Mouse (Mus musculus): Measurements from ENCODE around the gene Bad. TPM values are rescaled to one million over a fixed set of nuclear protein-coding genes. Genes with fewer than 3 reads are reported as not detected.
A peak's percentile ranks its signal among the peaks of the same experiment; 100 is the strongest.
"Not testable (repeated sequence)": the region's sequence is repeated elsewhere in the genome, so short reads cannot be mapped to it uniquely, and the experiment has no call there.

Bad gene
- polyA plus RNA-seq, 2 experiments = 22.8 to 25.7 TPM

DNA sequence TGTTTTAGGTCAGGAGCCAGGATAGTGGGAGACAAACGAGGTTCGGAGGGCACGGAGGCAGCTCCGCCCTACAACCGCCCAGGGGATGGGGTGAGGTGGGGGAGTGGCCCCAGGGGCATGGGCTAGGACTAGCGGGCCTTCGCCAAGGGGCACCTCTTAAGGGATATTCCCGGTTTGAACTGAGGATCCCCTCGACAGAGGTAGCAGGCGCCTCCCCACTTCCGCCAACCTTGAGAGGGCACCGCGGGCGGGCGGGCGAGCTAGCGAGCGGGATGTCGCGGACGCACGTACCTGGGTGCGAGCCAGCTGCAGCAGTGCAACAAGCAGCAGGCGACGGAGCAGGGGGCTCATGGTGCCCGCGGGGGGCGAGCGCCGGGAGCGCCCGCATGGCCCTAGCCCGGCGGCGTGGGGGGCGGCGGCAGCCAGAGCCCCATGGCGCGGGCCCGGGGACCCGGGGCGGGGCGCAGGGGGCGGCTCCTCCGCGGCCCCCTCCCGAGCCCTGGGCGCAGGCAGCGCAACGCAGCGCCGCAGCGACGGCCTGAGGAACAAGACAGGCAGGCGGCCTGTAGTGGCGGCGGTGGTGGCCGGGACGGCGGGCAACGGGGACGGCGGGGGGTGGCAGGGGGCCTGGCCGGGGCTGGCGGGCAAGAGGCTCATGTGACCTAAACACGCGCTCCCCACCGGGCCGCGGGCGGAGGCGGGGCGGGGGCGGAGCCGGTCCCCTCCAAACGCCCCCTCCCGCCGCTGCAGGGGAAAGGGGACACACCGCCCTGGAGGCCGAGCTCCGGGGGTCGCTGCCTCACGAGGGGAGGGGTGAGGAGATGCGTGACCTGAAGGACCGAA lies 45.6 kb downstream of the Bad start, which contains the start of gene Vegfb:
Vegfb (minus strand) TSS at position 591 of the 843 bp plus-strand sequence.
- Histone ChIP-seq H3K27me3 (ENCODE audit: control insufficient read depth, insufficient read depth, low read length) (no peaks in the 10 kb centered on the region), H3K4me2 (ENCODE audit: low read depth) (peak within 1 kb of the TSS; percentile 76), H3K4me3 (ENCODE audit: insufficient read depth in 1 of 2, low read depth in 2 of 2, low read length in 2 of 2) (peak within 1 kb of the TSS; percentile 53 to 64), H3K36me3 (replicated peaks; ENCODE audit: control insufficient read depth, insufficient read depth, low read depth) (no peaks in the 10 kb centered on the region), H3K4me1 (replicated peaks; ENCODE audit: control insufficient read depth in 2 of 2, insufficient read depth in 2 of 2, low read length in 1 of 2) (peaks cover 19% of the 10 kb centered on the region in 2 experiments), H3K9me3 (ENCODE audit: control insufficient read depth, low read length) (no peaks in the 10 kb centered on the region), H3K9ac (replicated peaks) (peak within 1 kb of the TSS; percentile 62), H3K27ac (no peak within 1 kb of the TSS; the same call in 1 of the 2 replicates)
- WGBS (ENCODE audit: insufficient replicate concordance) = under 1% methylated on average over 73 of the region's 85 CpGs
- ATAC-seq (ENCODE audit: insufficient read depth) = peak; percentile 58; the same call in 1 of the 2 replicates
- TF ChIP-seq CTCF (IDR thresholded peaks at IDR 0.05; ENCODE audit: low read depth) (no peak), EP300 (IDR thresholded peaks at IDR 0.05; ENCODE audit: low read depth) (no peak)
- DNase-seq (ENCODE audit: low read depth in 3 of 3, low spot score in 3 of 3) = no peak

DNA sequence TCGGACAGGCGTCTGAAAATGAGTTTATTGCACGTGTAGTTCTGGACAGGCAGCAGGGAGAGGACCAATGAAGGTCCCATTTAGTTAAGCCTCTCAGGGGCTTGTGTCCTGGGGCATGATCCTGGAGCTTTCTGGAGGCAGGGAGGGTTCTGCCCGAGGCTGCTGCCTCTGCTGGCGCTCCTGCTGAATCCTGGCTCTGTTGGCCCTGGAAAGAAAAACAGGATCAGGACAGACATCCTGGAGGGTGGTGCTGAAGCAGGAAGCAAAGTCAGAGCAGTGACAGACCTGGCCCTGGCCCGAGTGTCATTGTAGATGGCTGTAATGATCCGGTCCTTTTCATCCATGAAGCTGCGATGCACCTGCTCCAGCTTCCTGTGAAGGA lies 46.2 kb downstream of the Bad start:
- TF ChIP-seq EP300 (IDR thresholded peaks at IDR 0.05; ENCODE audit: low read depth) = no peak
- TF ChIP-seq CTCF (IDR thresholded peaks at IDR 0.05; ENCODE audit: low read depth) = no peak
- no peaks in the 10 kb centered on the region for H3K27me3 ChIP-seq (ENCODE audit: control insufficient read depth, insufficient read depth, low read length)
- no peak overlapping the region for H3K27ac ChIP-seq
- H3K9me3 ChIP-seq (ENCODE audit: control insufficient read depth, low read length) = no peaks in the 10 kb centered on the region
- no peak for DNase-seq (ENCODE audit: low read depth in 3 of 3, low spot score in 3 of 3)
- WGBS (ENCODE audit: insufficient replicate concordance) = 5% methylated on average over 8 of the region's 8 CpGs
- H3K4me3 ChIP-seq (ENCODE audit: insufficient read depth in 1 of 2, low read depth in 2 of 2, low read length in 2 of 2) = peak overlapping the region; percentile 51 to 64
- no peak for ATAC-seq (ENCODE audit: insufficient read depth)
- H3K4me2 ChIP-seq (ENCODE audit: low read depth) = peak overlapping the region; percentile 76
- peaks cover 19 to 21% of the 10 kb centered on the region in 2 experiments for H3K4me1 ChIP-seq (replicated peaks; ENCODE audit: control insufficient read depth in 2 of 2, insufficient read depth in 2 of 2, low read length in 1 of 2)
- H3K9ac ChIP-seq (replicated peaks) = peak overlapping the region; percentile 62
- H3K36me3 ChIP-seq (replicated peaks; ENCODE audit: control insufficient read depth, insufficient read depth, low read depth) = no peaks in the 10 kb centered on the region

DNA sequence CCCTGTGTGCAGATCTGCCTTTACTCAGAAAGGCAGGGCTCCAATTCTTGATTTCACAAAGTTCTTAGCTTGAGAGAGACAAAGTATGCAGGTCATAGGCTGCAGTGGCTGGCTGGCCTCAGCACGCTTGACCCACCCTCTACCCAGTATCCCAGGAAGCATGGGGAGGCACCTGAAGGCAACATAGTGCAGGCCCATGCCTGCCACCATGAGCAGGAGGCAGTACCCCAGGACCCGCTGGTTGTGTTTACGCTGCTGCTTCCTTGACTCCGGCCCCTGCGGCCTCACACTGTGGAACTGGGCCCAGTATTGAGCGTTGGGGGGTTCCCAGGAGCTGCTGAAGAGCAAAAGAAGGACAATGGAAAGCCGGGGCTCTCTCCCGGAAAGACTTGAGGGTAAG lies 47.6 kb downstream of the Bad start:
- H3K27me3 ChIP-seq (ENCODE audit: control insufficient read depth, insufficient read depth, low read length) = no peaks in the 10 kb centered on the region
- H3K36me3 ChIP-seq (replicated peaks; ENCODE audit: control insufficient read depth, insufficient read depth, low read depth) = no peaks in the 10 kb centered on the region
- H3K4me1 ChIP-seq (replicated peaks; ENCODE audit: control insufficient read depth in 2 of 2, insufficient read depth in 2 of 2, low read length in 1 of 2) = peaks cover 24 to 25% of the 10 kb centered on the region in 2 experiments
- H3K4me3 ChIP-seq (ENCODE audit: insufficient read depth in 1 of 2, low read depth in 2 of 2, low read length in 2 of 2) = no peak overlapping the region
- DNase-seq (ENCODE audit: low read depth in 3 of 3, low spot score in 3 of 3) = no peak
- H3K9ac ChIP-seq (replicated peaks) = no peak overlapping the region
- no peaks in the 10 kb centered on the region for H3K9me3 ChIP-seq (ENCODE audit: control insufficient read depth, low read length)
- no peak overlapping the region for H3K4me2 ChIP-seq (ENCODE audit: low read depth)
- TF ChIP-seq EP300 (IDR thresholded peaks at IDR 0.05; ENCODE audit: low read depth) (no peak), CTCF (IDR thresholded peaks at IDR 0.05; ENCODE audit: low read depth) (no peak)
- no peak overlapping the region for H3K27ac ChIP-seq
- WGBS (ENCODE audit: insufficient replicate concordance) = 80% methylated on average over 8 of the region's 8 CpGs
- ATAC-seq (ENCODE audit: insufficient read depth) = no peak

GRCm38 (mm10) chr19:6990712-6991111 lies 49.1 kb downstream of the Bad start:
- no peak for ATAC-seq (ENCODE audit: insufficient read depth)
- Histone ChIP-seq H3K27me3 (ENCODE audit: control insufficient read depth, insufficient read depth, low read length) (no peaks in the 10 kb centered on the region), H3K4me1 (replicated peaks; ENCODE audit: control insufficient read depth in 2 of 2, insufficient read depth in 2 of 2, low read length in 1 of 2) (peaks cover 27 to 30% of the 10 kb centered on the region in 2 experiments), H3K9me3 (ENCODE audit: control insufficient read depth, low read length) (no peaks in the 10 kb centered on the region), H3K4me3 (ENCODE audit: insufficient read depth in 1 of 2, low read depth in 2 of 2, low read length in 2 of 2) (no peak overlapping the region), H3K27ac (no peak overlapping the region), H3K9ac (replicated peaks) (no peak overlapping the region), H3K4me2 (ENCODE audit: low read depth) (no peak overlapping the region), H3K36me3 (replicated peaks; ENCODE audit: control insufficient read depth, insufficient read depth, low read depth) (no peaks in the 10 kb centered on the region)
- 79% methylated on average over 6 of the region's 6 CpGs for WGBS (ENCODE audit: insufficient replicate concordance)
- TF ChIP-seq CTCF (IDR thresholded peaks at IDR 0.05; ENCODE audit: low read depth) (no peak), EP300 (IDR thresholded peaks at IDR 0.05; ENCODE audit: low read depth) (no peak)
- DNase-seq (ENCODE audit: low read depth in 3 of 3, low spot score in 3 of 3) = no peak

DNA sequence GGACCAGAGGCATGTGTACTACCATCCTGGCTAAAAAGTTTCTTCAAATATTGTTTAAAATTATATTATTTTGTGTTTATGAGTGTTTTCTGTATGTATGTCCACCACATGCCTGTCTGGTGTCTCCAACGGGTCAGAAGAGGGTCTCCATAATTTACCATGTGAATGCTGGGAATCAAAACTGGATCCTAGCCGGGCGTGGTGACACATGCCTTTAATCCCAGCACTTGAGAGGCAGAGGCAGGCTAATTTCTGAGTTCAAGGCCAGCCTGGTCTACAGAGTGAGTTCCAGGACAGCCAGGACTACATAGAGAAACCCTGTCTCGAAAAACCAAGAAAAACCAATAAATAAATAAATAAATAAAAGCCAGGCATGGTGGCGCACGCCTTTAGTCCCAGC lies 49.5 kb downstream of the Bad start:
- not testable (repeated sequence) for H3K4me3 ChIP-seq (ENCODE audit: insufficient read depth in 1 of 2, low read depth in 2 of 2, low read length in 2 of 2); H3K27me3 ChIP-seq (ENCODE audit: control insufficient read depth, insufficient read depth, low read length); DNase-seq (ENCODE audit: low read depth in 3 of 3, low spot score in 3 of 3); H3K27ac ChIP-seq; H3K9me3 ChIP-seq (ENCODE audit: control insufficient read depth, low read length); H3K9ac ChIP-seq (replicated peaks); ATAC-seq (ENCODE audit: insufficient read depth); H3K36me3 ChIP-seq (replicated peaks; ENCODE audit: control insufficient read depth, insufficient read depth, low read depth)
- 75% methylated on average over 6 of the region's 6 CpGs for WGBS (ENCODE audit: insufficient replicate concordance)
- H3K4me1 ChIP-seq (replicated peaks; ENCODE audit: control insufficient read depth in 2 of 2, insufficient read depth in 2 of 2, low read length in 1 of 2) = peaks cover 23 to 29% of the 10 kb centered on the region in 2 experiments
- H3K4me2 ChIP-seq (ENCODE audit: low read depth) = peak overlapping the region; percentile 99; the same call in 1 of the 2 replicates

Data from liver, embryonic 14.5 days (tissue).